Mouse (Mus musculus): Measurements from ENCODE around the gene Avpi1. TPM values are rescaled to one million over a fixed set of nuclear protein-coding genes. Genes with fewer than 3 reads are reported as not detected.

Avpi1 gene
- polyA plus RNA-seq, 1 experiment from 2014 or later, result 43.8 TPM

DNA sequence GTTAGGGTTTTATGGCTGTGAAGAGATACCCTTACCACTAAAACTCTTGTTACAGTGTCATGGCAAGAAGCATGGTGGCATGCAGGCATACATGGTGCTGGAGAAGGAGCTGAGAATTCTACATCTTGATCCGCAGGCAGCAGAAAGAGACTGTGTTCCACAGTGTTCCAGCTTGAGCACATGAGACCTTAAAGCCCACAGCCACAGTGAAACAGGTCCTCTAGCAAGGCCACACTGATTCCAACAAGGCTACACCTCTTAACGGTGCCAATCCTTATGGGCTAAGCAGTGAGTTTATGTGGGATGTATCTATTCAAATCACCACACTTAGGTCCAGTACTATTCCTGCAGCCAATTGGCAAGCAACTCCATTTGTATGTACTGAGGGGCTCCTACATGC, 16.9 kb upstream of the Avpi1 start:
- H3K9me3 ChIP-seq (ENCODE audit: control insufficient read depth, low read length), result no peaks in the 10 kb centered on the region
- H3K36me3 ChIP-seq (ENCODE audit: control insufficient read depth, insufficient read depth, low read length), result no peaks in the 10 kb centered on the region
- H3K9ac ChIP-seq (ENCODE audit: low read depth, low read length), result no peak overlapping the region
- H3K27me3 ChIP-seq (replicated peaks; ENCODE audit: control insufficient read depth, insufficient read depth, low read length), result no peaks in the 10 kb centered on the region
- H3K4me3 ChIP-seq (ENCODE audit: low read length), result no peak overlapping the region
- peaks cover 24% of the 10 kb centered on the region for H3K4me1 ChIP-seq (ENCODE audit: control insufficient read depth, insufficient read depth, low read length)
- 89% methylated on average over 2 of the region's 2 CpGs for WGBS
- ATAC-seq, result no peak
- H3K27ac ChIP-seq (ENCODE audit: low read length), result no peak overlapping the region
- no peak overlapping the region for H3K4me2 ChIP-seq (ENCODE audit: low read depth, low read length)

DNA sequence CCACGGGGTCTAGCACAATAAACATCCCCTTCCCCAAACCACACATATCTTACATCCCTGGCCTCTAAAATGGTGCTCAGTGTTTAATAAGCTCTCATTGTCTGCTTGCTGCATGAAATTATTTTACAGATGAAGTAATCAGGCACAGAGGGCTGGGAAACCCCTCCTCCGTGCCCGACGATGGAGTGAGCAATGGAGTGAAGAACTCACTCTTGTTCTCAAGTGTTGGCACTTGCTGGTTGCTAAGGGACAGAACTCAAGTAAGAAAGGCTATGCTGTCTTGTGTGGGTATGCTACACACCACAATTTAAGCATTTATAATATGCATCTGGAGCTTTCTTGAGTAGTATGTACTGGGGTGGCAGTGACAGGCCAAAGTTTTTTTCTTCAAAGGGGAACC, 16.4 kb upstream of the Avpi1 start:
- Histone ChIP-seq H3K27ac (ENCODE audit: low read length) (no peak overlapping the region), H3K9ac (ENCODE audit: low read depth, low read length) (no peak overlapping the region), H3K27me3 (replicated peaks; ENCODE audit: control insufficient read depth, insufficient read depth, low read length) (no peaks in the 10 kb centered on the region), H3K4me2 (ENCODE audit: low read depth, low read length) (no peak overlapping the region), H3K4me3 (ENCODE audit: low read length) (no peak overlapping the region), H3K4me1 (ENCODE audit: control insufficient read depth, insufficient read depth, low read length) (peaks cover 20% of the 10 kb centered on the region), H3K36me3 (ENCODE audit: control insufficient read depth, insufficient read depth, low read length) (no peaks in the 10 kb centered on the region), H3K9me3 (ENCODE audit: control insufficient read depth, low read length) (no peaks in the 10 kb centered on the region)
- ATAC-seq, result no peak
- 62% methylated on average over 4 of the region's 4 CpGs for WGBS

DNA sequence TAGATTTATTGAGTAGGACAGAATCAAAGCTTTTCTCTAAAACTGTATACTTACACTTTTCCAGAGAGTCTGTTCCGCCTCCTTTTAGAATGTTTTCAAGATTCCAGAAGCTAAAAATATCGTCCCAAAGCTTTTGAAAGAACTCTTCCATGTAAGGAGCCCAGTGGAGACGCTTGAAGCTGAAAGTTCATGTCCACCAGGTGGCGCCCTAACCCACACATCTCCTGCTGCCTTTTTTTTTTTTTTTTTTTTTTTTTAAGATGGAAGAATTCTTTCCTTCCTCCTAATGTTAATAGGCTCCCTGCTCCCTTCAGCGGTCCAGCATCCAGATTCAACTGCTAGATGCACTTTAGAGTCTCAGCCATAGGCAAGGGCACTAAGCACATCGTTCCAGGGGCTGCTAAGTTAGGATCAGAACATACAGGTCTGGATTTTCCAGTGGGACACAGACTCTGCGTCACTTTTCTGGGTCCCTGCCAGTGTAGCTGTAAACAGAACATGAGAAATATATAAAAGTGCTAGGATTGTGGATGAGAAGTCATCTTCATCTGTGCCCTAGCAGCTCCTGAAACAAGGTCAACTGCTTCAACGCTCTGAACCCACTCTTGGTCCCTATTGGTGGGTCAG, 15.8 kb upstream of the Avpi1 start:
- Histone ChIP-seq H3K9me3 (ENCODE audit: control insufficient read depth, low read length) (no peaks in the 10 kb centered on the region), H3K4me2 (ENCODE audit: low read depth, low read length) (no peak overlapping the region), H3K9ac (ENCODE audit: low read depth, low read length) (no peak overlapping the region), H3K27ac (ENCODE audit: low read length) (no peak overlapping the region), H3K4me1 (ENCODE audit: control insufficient read depth, insufficient read depth, low read length) (peaks cover 17% of the 10 kb centered on the region), H3K27me3 (replicated peaks; ENCODE audit: control insufficient read depth, insufficient read depth, low read length) (no peaks in the 10 kb centered on the region), H3K36me3 (ENCODE audit: control insufficient read depth, insufficient read depth, low read length) (no peaks in the 10 kb centered on the region), H3K4me3 (ENCODE audit: low read length) (no peak overlapping the region)
- ATAC-seq, result no peak
- 24% methylated on average over 8 of the region's 8 CpGs for WGBS

DNA sequence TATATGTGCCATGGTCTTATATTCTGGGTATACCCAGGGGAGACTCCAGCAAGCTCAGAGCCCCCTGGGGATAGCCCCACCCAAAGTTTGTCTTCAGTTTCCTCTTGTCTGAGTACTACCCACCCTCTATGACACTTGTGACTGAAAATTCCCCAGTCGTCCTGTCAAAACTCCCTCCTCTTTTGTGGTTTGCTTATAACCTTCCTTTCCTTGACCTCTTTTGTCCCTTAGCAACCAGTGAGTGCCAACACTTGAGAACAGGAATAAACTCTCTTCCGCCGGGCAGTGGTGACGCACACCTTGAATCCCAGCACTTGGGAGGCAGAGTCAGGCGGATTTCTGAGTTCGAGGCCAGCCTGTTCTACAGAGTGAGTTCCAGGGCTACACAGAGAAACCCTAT, 15.2 kb upstream of the Avpi1 start:
- no peak overlapping the region for H3K4me3 ChIP-seq (ENCODE audit: low read length)
- no peak overlapping the region for H3K27ac ChIP-seq (ENCODE audit: low read length)
- WGBS, result 50% methylated on average over 6 of the region's 6 CpGs
- no peak overlapping the region for H3K9ac ChIP-seq (ENCODE audit: low read depth, low read length)
- H3K4me2 ChIP-seq (ENCODE audit: low read depth, low read length), result no peak overlapping the region
- no peaks in the 10 kb centered on the region for H3K36me3 ChIP-seq (ENCODE audit: control insufficient read depth, insufficient read depth, low read length)
- ATAC-seq, result no peak
- H3K4me1 ChIP-seq (ENCODE audit: control insufficient read depth, insufficient read depth, low read length), result peaks cover 11% of the 10 kb centered on the region
- no peaks in the 10 kb centered on the region for H3K9me3 ChIP-seq (ENCODE audit: control insufficient read depth, low read length)
- H3K27me3 ChIP-seq (replicated peaks; ENCODE audit: control insufficient read depth, insufficient read depth, low read length), result no peaks in the 10 kb centered on the region

DNA sequence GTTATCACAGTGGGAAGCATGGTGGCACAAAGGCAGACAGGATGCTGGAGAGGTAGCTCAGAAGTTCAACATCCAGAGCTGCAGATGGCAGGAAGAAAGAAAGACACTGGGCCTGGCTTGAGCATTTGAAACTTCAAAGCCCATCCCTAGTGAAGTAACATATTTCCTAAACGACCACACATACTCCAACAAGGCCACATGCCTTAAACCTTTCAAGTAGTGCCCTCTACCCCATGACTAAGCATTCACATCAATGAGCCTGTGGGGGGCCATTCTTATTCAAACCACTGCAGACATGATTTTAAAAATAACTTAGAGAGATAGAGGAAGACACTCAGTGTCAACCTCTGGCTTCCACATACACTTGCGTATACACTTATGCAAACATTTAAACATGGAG, 13.9 kb upstream of the Avpi1 start:
- Histone ChIP-seq H3K9me3 (ENCODE audit: control insufficient read depth, low read length) (no peaks in the 10 kb centered on the region), H3K4me2 (ENCODE audit: low read depth, low read length) (no peak overlapping the region), H3K27ac (ENCODE audit: low read length) (no peak overlapping the region), H3K27me3 (replicated peaks; ENCODE audit: control insufficient read depth, insufficient read depth, low read length) (no peaks in the 10 kb centered on the region), H3K9ac (ENCODE audit: low read depth, low read length) (no peak overlapping the region), H3K36me3 (ENCODE audit: control insufficient read depth, insufficient read depth, low read length) (no peaks in the 10 kb centered on the region), H3K4me3 (ENCODE audit: low read length) (no peak overlapping the region), H3K4me1 (ENCODE audit: control insufficient read depth, insufficient read depth, low read length) (peaks cover 4% of the 10 kb centered on the region)
- ATAC-seq, result no peak
- WGBS, result 85% methylated on average over 2 of the region's 2 CpGs

DNA sequence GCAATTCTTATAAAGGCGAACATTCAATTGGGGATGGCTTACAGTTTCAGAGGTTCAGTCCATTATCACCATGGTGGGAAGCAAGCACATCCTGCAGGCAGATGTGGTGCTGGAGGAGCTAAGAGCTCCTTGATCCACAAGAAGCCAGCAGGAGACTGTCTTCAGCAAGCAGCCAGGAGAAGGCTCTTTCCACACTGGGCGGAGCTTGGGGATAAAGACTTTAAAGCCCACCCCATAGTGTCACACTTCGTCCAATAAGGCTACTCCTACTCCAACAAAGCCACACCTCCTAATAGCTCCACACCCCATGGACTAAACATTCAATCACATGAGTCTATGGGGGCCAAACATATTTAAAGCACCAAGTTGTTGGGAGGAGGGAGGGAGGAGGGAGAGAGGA, 13.1 kb upstream of the Avpi1 start:
- H3K27ac ChIP-seq (ENCODE audit: low read length), result no peak overlapping the region
- ATAC-seq, result no peak
- no peaks in the 10 kb centered on the region for H3K27me3 ChIP-seq (replicated peaks; ENCODE audit: control insufficient read depth, insufficient read depth, low read length)
- no peak overlapping the region for H3K9ac ChIP-seq (ENCODE audit: low read depth, low read length)
- no peaks in the 10 kb centered on the region for H3K36me3 ChIP-seq (ENCODE audit: control insufficient read depth, insufficient read depth, low read length)
- H3K4me2 ChIP-seq (ENCODE audit: low read depth, low read length), result no peak overlapping the region
- H3K4me3 ChIP-seq (ENCODE audit: low read length), result no peak overlapping the region
- WGBS, result 76% methylated on average over 3 of the region's 3 CpGs
- peaks cover 3% of the 10 kb centered on the region for H3K4me1 ChIP-seq (ENCODE audit: control insufficient read depth, insufficient read depth, low read length)
- no peaks in the 10 kb centered on the region for H3K9me3 ChIP-seq (ENCODE audit: control insufficient read depth, low read length)

DNA sequence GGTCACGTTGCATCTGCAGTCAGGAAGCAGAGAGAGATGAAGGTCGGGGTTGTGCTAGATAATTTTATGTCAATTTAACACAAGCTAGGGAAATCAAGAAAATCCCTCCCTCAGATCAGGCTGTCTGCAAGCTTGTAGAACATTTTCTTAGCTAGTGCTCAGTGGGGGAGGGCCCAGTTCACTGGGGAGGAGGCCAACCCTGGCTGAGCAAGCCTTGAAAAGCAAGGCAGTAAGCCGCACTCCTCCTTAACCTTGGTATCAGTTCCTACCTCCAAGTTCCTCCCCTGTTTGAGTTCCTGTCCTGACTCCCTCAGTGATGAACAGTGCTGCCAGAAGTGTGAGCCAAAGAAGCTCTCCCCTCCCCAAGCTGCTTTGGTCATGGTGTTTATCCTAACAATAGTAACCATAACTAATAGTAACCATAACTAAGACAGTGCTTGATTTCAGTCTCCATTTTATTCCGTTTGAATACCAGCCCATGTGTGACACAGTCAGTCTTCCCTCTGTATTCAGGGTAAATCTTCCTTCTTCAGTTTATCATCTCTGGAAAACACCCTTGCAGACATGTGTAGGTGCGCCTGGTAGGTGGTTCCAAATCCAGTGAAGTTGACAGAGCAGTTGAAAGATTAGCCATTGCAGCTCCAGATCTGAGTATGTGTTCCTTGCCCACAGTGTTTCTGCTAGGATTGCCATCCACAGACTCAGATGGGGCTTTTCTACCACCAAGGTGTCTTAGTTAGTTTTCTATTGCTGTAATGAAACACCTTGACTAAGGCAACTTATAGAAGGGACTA, 11.1 kb upstream of the Avpi1 start:
- Histone ChIP-seq H3K27me3 (replicated peaks; ENCODE audit: control insufficient read depth, insufficient read depth, low read length) (no peaks in the 10 kb centered on the region), H3K27ac (ENCODE audit: low read length) (no peak overlapping the region), H3K36me3 (ENCODE audit: control insufficient read depth, insufficient read depth, low read length) (no peaks in the 10 kb centered on the region), H3K9ac (ENCODE audit: low read depth, low read length) (no peak overlapping the region), H3K4me1 (ENCODE audit: control insufficient read depth, insufficient read depth, low read length) (no peaks in the 10 kb centered on the region), H3K9me3 (ENCODE audit: control insufficient read depth, low read length) (no peaks in the 10 kb centered on the region), H3K4me2 (ENCODE audit: low read depth, low read length) (no peak overlapping the region), H3K4me3 (ENCODE audit: low read length) (no peak overlapping the region)
- 76% methylated on average over 5 of the region's 5 CpGs for WGBS
- no peak for ATAC-seq

DNA sequence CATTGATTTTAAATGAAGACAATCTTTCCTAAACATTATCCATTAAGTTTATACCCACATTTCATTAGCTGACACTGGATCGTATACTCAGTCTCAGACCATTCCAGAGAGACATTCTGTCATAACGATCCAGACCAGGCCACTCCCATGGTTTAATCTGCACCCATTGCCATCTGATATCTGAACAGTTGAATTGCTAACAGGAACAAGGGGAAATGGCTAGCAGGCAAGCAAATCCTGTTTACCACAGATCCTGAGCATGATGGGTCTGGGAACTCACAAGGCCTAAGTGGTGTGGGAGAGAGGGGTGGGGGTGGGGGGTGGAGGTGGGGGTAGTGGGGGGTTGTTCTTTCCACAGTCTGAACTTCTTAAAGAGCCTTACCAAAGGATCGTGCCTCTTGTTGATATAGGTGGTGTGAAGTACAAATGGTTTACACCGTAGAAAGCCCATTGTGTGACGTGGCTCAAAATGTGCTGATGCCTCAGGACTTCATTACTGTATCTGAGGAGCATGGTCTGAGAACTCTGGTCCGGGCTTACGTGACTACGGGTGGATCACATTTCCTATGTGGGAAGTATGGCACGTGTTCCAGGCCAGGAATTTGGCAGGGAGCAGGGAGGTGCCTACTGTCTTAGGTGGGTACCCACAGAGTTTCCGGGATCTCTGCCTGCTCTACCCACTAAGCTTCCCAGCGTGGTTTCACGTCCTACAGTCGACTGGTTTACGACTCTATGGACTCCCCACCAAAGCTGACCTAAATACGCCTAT, 9.8 kb upstream of the Avpi1 start:
- no peaks in the 10 kb centered on the region for H3K27me3 ChIP-seq (replicated peaks; ENCODE audit: control insufficient read depth, insufficient read depth, low read length)
- H3K9ac ChIP-seq (ENCODE audit: low read depth, low read length), result no peak overlapping the region
- no peaks in the 10 kb centered on the region for H3K36me3 ChIP-seq (ENCODE audit: control insufficient read depth, insufficient read depth, low read length)
- no peaks in the 10 kb centered on the region for H3K4me1 ChIP-seq (ENCODE audit: control insufficient read depth, insufficient read depth, low read length)
- no peak for ATAC-seq
- H3K4me2 ChIP-seq (ENCODE audit: low read depth, low read length), result no peak overlapping the region
- 83% methylated on average over 15 of the region's 15 CpGs for WGBS
- H3K4me3 ChIP-seq (ENCODE audit: low read length), result no peak overlapping the region
- H3K27ac ChIP-seq (ENCODE audit: low read length), result no peak overlapping the region
- H3K9me3 ChIP-seq (ENCODE audit: control insufficient read depth, low read length), result no peaks in the 10 kb centered on the region

DNA sequence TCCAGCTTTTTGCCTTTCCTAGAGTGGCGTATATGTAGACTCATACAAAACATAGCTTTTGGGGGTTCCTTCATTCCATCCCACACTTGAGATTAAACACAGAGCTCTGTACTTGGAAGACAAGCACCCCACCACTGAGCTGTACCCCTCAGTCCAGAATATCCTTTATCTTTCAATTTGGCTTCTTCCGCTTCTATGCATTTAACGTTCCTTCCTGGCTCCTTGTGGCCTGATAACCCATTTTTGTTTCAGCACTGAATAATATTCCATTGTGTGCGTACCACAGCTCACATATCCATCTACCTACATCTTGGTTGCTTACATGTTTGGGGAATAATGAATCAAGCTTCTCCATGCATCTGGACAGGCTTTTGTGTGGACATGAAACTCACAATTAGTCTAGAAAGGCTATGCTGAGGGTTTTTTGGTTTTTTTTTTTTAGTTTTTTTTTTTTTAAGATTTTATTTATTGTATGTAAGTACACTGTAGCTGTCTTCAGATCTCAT, 8.4 kb upstream of the Avpi1 start:
- ATAC-seq, result no peak
- WGBS, result 96% methylated on average over 4 of the region's 4 CpGs

More for the DNA sequence above, 8.4 kb upstream of the Avpi1 start:
- Histone ChIP-seq H3K4me2 (ENCODE audit: low read depth, low read length) (no peak overlapping the region), H3K9ac (ENCODE audit: low read depth, low read length) (no peak overlapping the region), H3K36me3 (ENCODE audit: control insufficient read depth, insufficient read depth, low read length) (no peaks in the 10 kb centered on the region), H3K27ac (ENCODE audit: low read length) (no peak overlapping the region), H3K4me3 (ENCODE audit: low read length) (no peak overlapping the region), H3K4me1 (ENCODE audit: control insufficient read depth, insufficient read depth, low read length) (no peaks in the 10 kb centered on the region), H3K27me3 (replicated peaks; ENCODE audit: control insufficient read depth, insufficient read depth, low read length) (no peaks in the 10 kb centered on the region), H3K9me3 (ENCODE audit: control insufficient read depth, low read length) (no peaks in the 10 kb centered on the region)

Data from intestine, embryonic 16.5 days (tissue).